ENCODE assay signal across 9 mouse cellular contexts in genomic region chr6:51880778-51881177, GRCm38 (mm10).
DNase-seq lines count a peak whose midpoint lies in the region; ATAC-seq lines count a peak whose summit lies in the region.
"Had no signal": no experiment of that assay in that cellular context is flagged by ENCODE, and none has a peak within 500 bp of the region (broad histone marks: within the 10 kb centered on the region; RNA-seq: fewer than 3 reads in every experiment).

No protein-coding gene starts in this region.

- peaks cover 22% of the 10 kb centered on the region for H3K4me1 ChIP-seq in hindbrain, embryonic 10.5 days (replicated peaks)
- H3K4me1 ChIP-seq in hindbrain, embryonic 11.5 days (replicated peaks; ENCODE audit: control insufficient read depth, insufficient read depth, low read length): no peaks in the 10 kb centered on the region
- H3K4me1 ChIP-seq in limb, embryonic 12.5 days (replicated peaks): peaks cover 25% of the 10 kb centered on the region
- H3K4me1 ChIP-seq in neural tube, embryonic 13.5 days (replicated peaks): peaks cover 62% of the 10 kb centered on the region
- peaks cover 11% of the 10 kb centered on the region for H3K4me1 ChIP-seq in forebrain, embryonic 16.5 days (replicated peaks; ENCODE audit: control insufficient read depth, insufficient read depth, low read length)

- H3K9ac ChIP-seq in hindbrain, embryonic 11.5 days (ENCODE audit: low read depth, low read length): no peak overlapping the region
- no peak overlapping the region for H3K9ac ChIP-seq in limb, embryonic 12.5 days (replicated peaks)
- no peak overlapping the region for H3K9ac ChIP-seq in neural tube, embryonic 13.5 days
- H3K9ac ChIP-seq in forebrain, embryonic 16.5 days (replicated peaks; ENCODE audit: low read depth, low read length): no peak overlapping the region

- H3K4me2 ChIP-seq in hindbrain, embryonic 11.5 days (replicated peaks; ENCODE audit: low read depth, low read length): no peak overlapping the region
- H3K4me2 ChIP-seq in limb, embryonic 12.5 days: peak overlapping the region; percentile 27
- H3K4me2 ChIP-seq in neural tube, embryonic 13.5 days: 0 out of 2 replicates have a peak overlapping the region, but pooled peaks have one; percentile 11
- no peak overlapping the region for H3K4me2 ChIP-seq in forebrain, embryonic 16.5 days (ENCODE audit: low read length)

- no peaks in the 10 kb centered on the region for H3K36me3 ChIP-seq in hindbrain, embryonic 10.5 days
- no peaks in the 10 kb centered on the region for H3K36me3 ChIP-seq in hindbrain, embryonic 11.5 days (ENCODE audit: control insufficient read depth, insufficient read depth, low read length)
- no peaks in the 10 kb centered on the region for H3K36me3 ChIP-seq in limb, embryonic 12.5 days
- no peaks in the 10 kb centered on the region for H3K36me3 ChIP-seq in neural tube, embryonic 13.5 days
- no peaks in the 10 kb centered on the region for H3K36me3 ChIP-seq in forebrain, embryonic 16.5 days (ENCODE audit: control insufficient read depth, insufficient read depth)
- H3K36me3 ChIP-seq: midbrain, embryonic 10.5 days had no signal

- no peak for DNase-seq in hindbrain, embryonic 10.5 days (ENCODE audit: low spot score)
- no peak for DNase-seq in hindbrain, embryonic 11.5 days (ENCODE audit: low spot score)
- DNase-seq in left cerebral cortex, adult 18-20 months (ENCODE audit: low spot score in 2 of 2): no peak
- DNase-seq in layer of hippocampus, adult 9-11 months: no peak

- 64% methylated on average over 6 of the region's 6 CpGs for WGBS in hindbrain, embryonic 10.5 days
- 60% methylated on average over 6 of the region's 6 CpGs for WGBS in hindbrain, embryonic 11.5 days
- 40% methylated on average over 6 of the region's 6 CpGs for WGBS in limb, embryonic 12.5 days
- WGBS in neural tube, embryonic 13.5 days: 34% methylated on average over 6 of the region's 6 CpGs
- 69% methylated on average over 6 of the region's 6 CpGs for WGBS in forebrain, embryonic 16.5 days

- H3K4me3 ChIP-seq in hindbrain, embryonic 10.5 days: no peak overlapping the region
- no peak overlapping the region for H3K4me3 ChIP-seq in hindbrain, embryonic 11.5 days (ENCODE audit: low read depth, low read length)
- H3K4me3 ChIP-seq in limb, embryonic 12.5 days (replicated peaks): no peak overlapping the region
- H3K4me3 ChIP-seq in neural tube, embryonic 13.5 days: no peak overlapping the region
- no peak overlapping the region for H3K4me3 ChIP-seq in forebrain, embryonic 16.5 days (replicated peaks; ENCODE audit: low read length)
- H3K4me3 ChIP-seq: midbrain, embryonic 10.5 days had no signal

- no peak for ATAC-seq in hindbrain, embryonic 11.5 days (ENCODE audit: low FRiP score)
- ATAC-seq in granulocyte monocyte progenitor cell, adult 5-6 weeks (replicated peaks; ENCODE audit: poor library complexity, severe bottlenecking): peak; percentile 28; the same call in 1 of the 2 replicates
- no peak for ATAC-seq in limb, embryonic 12.5 days (ENCODE audit: insufficient number of reproducible peaks, insufficient read depth, low FRiP score, low TSS enrichment, low read depth)
- no peak for ATAC-seq in neural tube, embryonic 13.5 days (ENCODE audit: low read depth)
- ATAC-seq in forebrain, embryonic 16.5 days: no peak

- no peaks in the 10 kb centered on the region for H3K27me3 ChIP-seq in hindbrain, embryonic 10.5 days (ENCODE audit: insufficient read depth, poor library complexity, severe bottlenecking)
- H3K27me3 ChIP-seq in hindbrain, embryonic 11.5 days (ENCODE audit: control insufficient read depth, insufficient read depth, low read length): no peaks in the 10 kb centered on the region
- H3K27me3 ChIP-seq in limb, embryonic 12.5 days: peaks cover 26% of the 10 kb centered on the region
- no peaks in the 10 kb centered on the region for H3K27me3 ChIP-seq in neural tube, embryonic 13.5 days
- H3K27me3 ChIP-seq in forebrain, embryonic 16.5 days (replicated peaks; ENCODE audit: control insufficient read depth, insufficient read depth, low read length): no peaks in the 10 kb centered on the region

- no peaks in the 10 kb centered on the region for H3K9me3 ChIP-seq in hindbrain, embryonic 10.5 days
- no peaks in the 10 kb centered on the region for H3K9me3 ChIP-seq in hindbrain, embryonic 11.5 days (ENCODE audit: control insufficient read depth, low read length)
- no peaks in the 10 kb centered on the region for H3K9me3 ChIP-seq in limb, embryonic 12.5 days
- H3K9me3 ChIP-seq in neural tube, embryonic 13.5 days: no peaks in the 10 kb centered on the region
- H3K9me3 ChIP-seq in forebrain, embryonic 16.5 days (ENCODE audit: control insufficient read depth, low read length): no peaks in the 10 kb centered on the region
- H3K9me3 ChIP-seq: midbrain, embryonic 10.5 days had no signal

- peak overlapping the region; percentile 47 for H3K27ac ChIP-seq in hindbrain, embryonic 10.5 days
- H3K27ac ChIP-seq in hindbrain, embryonic 11.5 days (ENCODE audit: low read depth, low read length): no peak overlapping the region
- 0 out of 2 replicates have a peak overlapping the region, but pooled peaks have one; percentile 7 for H3K27ac ChIP-seq in limb, embryonic 12.5 days
- peak overlapping the region; percentile 42; the same call in 1 of the 2 replicates for H3K27ac ChIP-seq in neural tube, embryonic 13.5 days (replicated peaks)
- H3K27ac ChIP-seq in forebrain, embryonic 16.5 days (ENCODE audit: low read length): no peak overlapping the region
- H3K27ac ChIP-seq: midbrain, embryonic 10.5 days had no signal

Comparison
In these comparisons a context has a peak if more than half of its experiments do, and no peak if none do; other contexts are left out.
1. H3K27ac ChIP-seq: peak in hindbrain, embryonic 10.5 days (single experiment), limb, embryonic 12.5 days (single experiment) and neural tube, embryonic 13.5 days (single experiment); none in hindbrain, embryonic 11.5 days (single experiment) and forebrain, embryonic 16.5 days (single experiment).
2. H3K4me2 ChIP-seq: peak in limb, embryonic 12.5 days (single experiment) and neural tube, embryonic 13.5 days (single experiment); none in hindbrain, embryonic 11.5 days (single experiment) and forebrain, embryonic 16.5 days (single experiment).